Mouse (Mus musculus) olfactory bulb, adult 2 months (tissue): ENCODE measurements around the gene Gpr89.

Experiments used
- CTCF ChIP-seq: fragments of 200-500 bp; IDR thresholded peaks from 2 replicates; pipeline ENCODE4 v1.5.1; 2012; ENCODE audit warnings: low read depth, mild to moderate bottlenecking, low read length, moderate library complexity; ENCODE audit not compliant: insufficient read depth
- POLR2A ChIP-seq: fragments of 200-500 bp; IDR thresholded peaks from 2 replicates; pipeline ENCODE4 v1.6.1; 2012; ENCODE audit warnings: mild to moderate bottlenecking, low read depth, low read length, moderate library complexity; ENCODE audit not compliant: insufficient read depth

- TF ChIP-seq CTCF, result no peak
- no peak for TF ChIP-seq POLR2A
Measured at GRCm38 (mm10) chr3:96860498-96860897, 44.6 kb downstream of the Gpr89 start.
